Mouse (Mus musculus) central nervous system, embryonic 14 days (tissue): ENCODE data around the gene Rrp1b. TPM values are rescaled to one million over a fixed set of nuclear protein-coding genes. Genes with fewer than 3 reads are reported as not detected.

Experiments used
- polyA plus RNA-seq: library from polyadenylated mRNA; depleted of rRNA; stranded (reverse); fragments of >200 nt; gene quantifications from 2 replicates; pipeline ENCODE4 v1.2.3, GENCODE M21; 2012; rRNA removed

Gene Rrp1b
- 28.9 and 31.5 TPM in 2 replicates for polyA plus RNA-seq

DNA sequence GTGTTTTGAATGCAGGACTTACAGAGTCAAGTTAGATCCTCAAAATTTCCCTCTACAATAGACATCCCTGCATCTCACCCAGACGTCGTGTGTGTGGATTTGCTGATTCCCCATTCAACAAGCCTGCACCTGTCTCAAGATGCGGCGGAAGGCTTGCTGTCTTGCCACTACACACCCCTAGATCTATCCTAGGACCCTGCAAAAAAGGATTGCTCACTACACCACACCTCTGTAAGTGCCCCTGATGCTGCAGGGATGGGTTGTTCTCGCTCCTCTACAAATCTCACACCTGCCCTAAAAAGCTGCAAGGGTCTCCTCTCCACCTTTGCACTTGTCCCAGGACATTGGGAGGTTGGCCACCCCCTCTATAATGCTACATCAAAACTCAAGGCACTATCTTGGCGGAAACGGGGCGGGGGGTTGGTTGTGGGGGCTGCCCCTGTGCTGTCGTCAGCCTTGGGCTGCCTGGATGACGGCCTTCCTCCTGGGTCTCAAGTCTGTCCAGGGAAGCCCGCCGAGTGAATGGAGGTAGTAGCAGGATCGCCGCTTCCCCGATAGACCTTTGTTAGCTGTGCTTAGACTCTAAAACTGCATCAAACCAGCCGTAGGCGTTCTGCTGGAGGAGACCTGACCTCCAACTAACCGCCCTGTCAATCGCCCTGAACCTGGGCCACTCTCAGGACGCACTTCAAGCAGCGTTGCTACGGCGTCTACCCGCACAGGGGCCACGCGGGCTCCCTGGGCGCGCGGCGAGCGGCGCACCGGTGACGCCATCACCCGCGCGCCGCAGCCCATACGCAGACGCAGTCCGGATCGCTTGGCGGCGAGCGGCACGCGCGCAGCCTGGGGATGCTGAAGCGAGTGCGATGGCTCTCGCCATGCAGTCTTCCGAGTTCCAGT lies at the start of gene Rrp1b, which contains the start of gene Hsf2bp:
TSS of gene Rrp1b (plus strand) at position 492 of the 900 bp plus-strand sequence.
TSS of gene Hsf2bp (minus strand) at position 741 of the 900 bp plus-strand sequence.

Other genes starting within 250 kb of the Rrp1b start
- 17.1 and 17.2 TPM in 2 replicates for gene Sik1, start 180.3 kb upstream of the Rrp1b start, polyA plus RNA-seq
- gene Hsf2bp, start 249 bp downstream of the Rrp1b start, polyA plus RNA-seq, result 0.50 and 0.51 TPM in 2 replicates
- gene Notch3, start 130.8 kb downstream of the Rrp1b start, polyA plus RNA-seq, result 26.1 and 29.1 TPM in 2 replicates
- 0.16 and 0.41 TPM in 2 replicates for gene Ephx3, start 153.4 kb downstream of the Rrp1b start, polyA plus RNA-seq
- 52.5 and 70.3 TPM in 2 replicates for gene Brd4, start 248.6 kb downstream of the Rrp1b start, polyA plus RNA-seq